Mouse (Mus musculus) lung, adult 18-20 months (tissue): ENCODE results near the gene Fbln1.

Source experiments
- DNase-seq, 2 experiments: peaks; one replicate each; pipeline ENCODE4 v3.0.0; 2022; ENCODE audit warnings: mixed read lengths in 2 of 2

Fbln1 gene

GRCm38 (mm10) chr15:85207081-85207480 is 1.3 kb downstream of the Fbln1 start:
- no peak for DNase-seq

GRCm38 (mm10) chr15:85207763-85208162 is 2.0 kb downstream of the Fbln1 start:
- peak; percentile 52 to 54 for DNase-seq

GRCm38 (mm10) chr15:85208332-85208731 is 2.6 kb downstream of the Fbln1 start:
- DNase-seq, result no peak

- no peak for DNase-seq
Measured at GRCm38 (mm10) chr15:85209341-85209740, 3.6 kb downstream of the Fbln1 start.

- DNase-seq, result no peak
Measured at GRCm38 (mm10) chr15:85210686-85211085, 4.9 kb downstream of the Fbln1 start.

GRCm38 (mm10) chr15:85211101-85211760 is 5.5 kb downstream of the Fbln1 start:
- DNase-seq, result no peak

- no peak for DNase-seq
Measured at GRCm38 (mm10) chr15:85216069-85216813, 10.5 kb downstream of the Fbln1 start.

GRCm38 (mm10) chr15:85218617-85219265 is 13.0 kb downstream of the Fbln1 start:
- DNase-seq, result no peak

GRCm38 (mm10) chr15:85220371-85220770 is 14.6 kb downstream of the Fbln1 start:
- no peak for DNase-seq

GRCm38 (mm10) chr15:85221115-85221854 is 15.5 kb downstream of the Fbln1 start:
- DNase-seq, result no peak

GRCm38 (mm10) chr15:85225693-85226092 is 19.9 kb downstream of the Fbln1 start:
- no peak for DNase-seq

- DNase-seq, result no peak
Measured at GRCm38 (mm10) chr15:85226841-85227240, 21.1 kb downstream of the Fbln1 start.

GRCm38 (mm10) chr15:85228568-85228967 is 22.8 kb downstream of the Fbln1 start:
- no peak for DNase-seq

GRCm38 (mm10) chr15:85229960-85230535 is 24.3 kb downstream of the Fbln1 start:
- no peak for DNase-seq

GRCm38 (mm10) chr15:85230613-85231012 is 24.9 kb downstream of the Fbln1 start:
- no peak for DNase-seq

- peak; percentile 75 to 81 for DNase-seq
Measured at GRCm38 (mm10) chr15:85231443-85232255, 25.9 kb downstream of the Fbln1 start.

- peak; percentile 38 to 48 for DNase-seq
Measured at GRCm38 (mm10) chr15:85232256-85232535, 26.4 kb downstream of the Fbln1 start.

GRCm38 (mm10) chr15:85232543-85233250 is 26.9 kb downstream of the Fbln1 start:
- DNase-seq, result no peak

- DNase-seq, result no peak
Measured at GRCm38 (mm10) chr15:85233251-85233611, 27.5 kb downstream of the Fbln1 start.

- no peak for DNase-seq
Measured at GRCm38 (mm10) chr15:85233690-85234089, 27.9 kb downstream of the Fbln1 start.
